Mouse (Mus musculus) adrenal gland, adult (tissue): ENCODE measurements around the gene Mdh2.

Experiments used
- DNase-seq, 2 experiments: peaks; one replicate each; pipeline ENCODE4 v3.0.0; 2022 to 2023; ENCODE audit warnings: low spot score in 1 of 2; ENCODE audit not compliant: inconsistent age in 2 of 2

The Mdh2 gene

GRCm38 (mm10) chr5:135832729-135833128 lies 54.4 kb downstream of the Mdh2 start:
- DNase-seq: no peak

DNA sequence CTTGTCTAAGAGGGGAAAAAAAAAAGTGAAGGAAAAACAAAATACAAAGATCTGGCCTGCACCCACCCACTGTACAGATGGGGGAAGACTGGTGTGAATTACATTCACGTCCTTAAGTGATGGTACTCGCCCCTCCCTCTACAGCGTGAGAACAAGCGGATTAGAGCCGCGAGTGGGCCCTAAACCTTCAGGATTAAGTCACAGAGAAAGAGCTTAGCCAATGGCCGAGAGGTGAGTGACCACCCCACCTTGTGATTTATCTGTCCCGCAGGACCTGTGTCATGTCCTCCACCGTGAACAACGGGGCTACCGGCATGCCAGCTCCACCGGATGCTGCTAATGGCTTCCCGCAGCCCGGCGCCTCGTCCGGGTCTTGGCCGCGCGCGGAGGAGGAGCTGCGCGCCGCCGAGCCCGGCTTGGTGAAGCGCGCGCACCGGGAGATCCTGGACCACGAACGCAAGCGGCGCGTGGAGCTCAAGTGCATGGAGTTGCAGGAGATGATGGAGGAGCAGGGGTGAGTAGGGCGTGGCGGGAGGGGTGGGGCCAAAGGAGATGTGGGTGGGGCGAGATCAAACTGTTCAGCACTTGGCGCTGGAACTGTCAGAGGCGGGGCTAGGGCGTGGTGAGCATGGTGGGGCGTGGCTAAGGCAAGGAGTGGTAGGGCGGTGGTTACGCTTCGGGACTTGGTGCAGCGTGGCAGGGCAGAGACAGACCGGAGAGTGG lies 56.6 kb downstream of the Mdh2 start:
- peak; percentile 85 to 93 for DNase-seq

- no peak for DNase-seq
Observed at GRCm38 (mm10) chr5:135835492-135835858, 57.2 kb downstream of the Mdh2 start.

DNA sequence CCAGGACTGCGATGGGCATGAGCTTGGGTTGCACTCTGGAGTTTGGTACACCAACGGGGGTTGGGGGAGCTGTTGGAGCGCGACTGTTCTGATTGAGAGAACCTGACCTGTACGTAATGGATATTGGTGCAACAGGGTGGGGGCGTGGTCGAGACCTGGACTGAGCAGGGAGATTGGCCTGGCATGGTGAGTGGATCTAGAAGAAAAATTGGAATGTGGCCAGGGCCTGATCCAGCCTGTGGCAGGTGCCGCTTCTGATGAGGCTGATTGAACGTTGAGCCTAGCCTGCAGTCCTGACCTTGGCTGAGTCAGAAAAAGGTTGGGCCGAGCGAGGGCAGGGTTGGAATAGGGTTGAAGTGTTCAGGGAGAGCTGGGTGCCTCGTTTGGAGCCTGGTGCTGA lies 57.7 kb downstream of the Mdh2 start:
- DNase-seq: peak; percentile 57 to 80
